Mouse (Mus musculus) olfactory bulb, adult 2 months (tissue): ENCODE measurements around the gene Sirt2. TPM values are rescaled to one million over a fixed set of nuclear protein-coding genes. Genes with fewer than 3 reads are reported as not detected.

Experiments used
- H3K27ac ChIP-seq: fragments of 200-500 bp; 2 replicates; pipeline ENCODE4 v1.5.1; 2012; ENCODE audit warnings: low read depth, low read length; ENCODE audit not compliant: insufficient read depth
- H3K4me1 ChIP-seq: fragments of 200-500 bp; 2 replicates; pipeline ENCODE4 v1.6.1; 2012; ENCODE audit warnings: low read length; ENCODE audit not compliant: control insufficient read depth, insufficient read depth
- H3K4me3 ChIP-seq: fragments of 200-500 bp; 2 replicates; pipeline ENCODE4 v1.5.1; 2012; ENCODE audit warnings: mild to moderate bottlenecking, low read depth, low read length, moderate library complexity; ENCODE audit not compliant: insufficient read depth
- CTCF ChIP-seq: fragments of 200-500 bp; IDR thresholded peaks from 2 replicates; pipeline ENCODE4 v1.5.1; 2012; ENCODE audit warnings: low read depth, mild to moderate bottlenecking, low read length, moderate library complexity; ENCODE audit not compliant: insufficient read depth
- POLR2A ChIP-seq: fragments of 200-500 bp; IDR thresholded peaks from 2 replicates; pipeline ENCODE4 v1.6.1; 2012; ENCODE audit warnings: mild to moderate bottlenecking, low read depth, low read length, moderate library complexity; ENCODE audit not compliant: insufficient read depth
- WGBS: fragments of 180-500 bp; shearing (Covaris S2); methylation state at CpG from one replicate; pipeline ENCODE4 v1.1.7; 2018; 5-methylcytosine and 5-hydroxymethylcytosine counted together
- polyA plus RNA-seq: library from polyadenylated mRNA; stranded (reverse); fragments of >200 nt; gene quantifications from 2 replicates; pipeline ENCODE4 v1.2.4, GENCODE M21; 2012; ENCODE audit warnings: low replicate concordance; ENCODE audit not compliant: missing spikeins, insufficient read depth, insufficient read length

The Sirt2 gene
- polyA plus RNA-seq, 1 experiment, result not detected

DNA sequence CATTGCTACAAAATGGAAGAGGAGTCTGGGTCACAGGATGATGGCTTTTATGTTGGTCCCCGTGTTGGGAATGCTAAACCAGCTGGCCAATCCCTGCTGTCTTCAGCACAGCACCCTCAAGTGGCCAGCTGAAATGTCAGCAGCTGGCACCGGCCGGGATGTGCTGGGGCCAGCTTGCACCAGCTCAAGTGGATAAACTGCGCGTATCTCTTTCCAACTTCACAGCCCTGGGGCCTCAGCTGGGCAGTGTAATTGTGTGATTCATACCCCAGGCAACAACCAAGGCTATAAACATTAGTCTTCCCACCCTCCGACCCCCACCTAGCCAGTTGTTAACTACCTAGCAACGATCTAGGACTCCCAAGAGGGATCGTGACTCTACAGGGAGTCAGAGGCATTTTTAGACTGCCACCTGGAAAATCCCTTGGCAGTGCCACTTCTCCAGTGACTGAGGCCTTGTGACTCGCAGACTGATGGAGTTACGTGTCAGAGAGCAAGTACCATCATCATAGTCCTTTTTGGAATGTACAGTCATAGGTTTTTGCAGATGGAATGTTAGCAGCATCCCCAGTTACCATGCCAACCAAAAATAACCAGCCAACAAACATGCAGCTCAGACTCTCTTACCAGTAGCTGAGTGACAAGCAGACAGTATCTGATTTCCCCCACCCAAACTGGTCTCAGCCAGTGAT lies 38.7 kb upstream of the Sirt2 start:
- 42% methylated on average over 10 of the region's 10 CpGs for WGBS
- Histone ChIP-seq H3K4me3 (no peak overlapping the region), H3K4me1 (peaks cover 12% of the 10 kb centered on the region), H3K27ac (no peak overlapping the region)
- no peak for TF ChIP-seq POLR2A
- no peak for TF ChIP-seq CTCF

DNA sequence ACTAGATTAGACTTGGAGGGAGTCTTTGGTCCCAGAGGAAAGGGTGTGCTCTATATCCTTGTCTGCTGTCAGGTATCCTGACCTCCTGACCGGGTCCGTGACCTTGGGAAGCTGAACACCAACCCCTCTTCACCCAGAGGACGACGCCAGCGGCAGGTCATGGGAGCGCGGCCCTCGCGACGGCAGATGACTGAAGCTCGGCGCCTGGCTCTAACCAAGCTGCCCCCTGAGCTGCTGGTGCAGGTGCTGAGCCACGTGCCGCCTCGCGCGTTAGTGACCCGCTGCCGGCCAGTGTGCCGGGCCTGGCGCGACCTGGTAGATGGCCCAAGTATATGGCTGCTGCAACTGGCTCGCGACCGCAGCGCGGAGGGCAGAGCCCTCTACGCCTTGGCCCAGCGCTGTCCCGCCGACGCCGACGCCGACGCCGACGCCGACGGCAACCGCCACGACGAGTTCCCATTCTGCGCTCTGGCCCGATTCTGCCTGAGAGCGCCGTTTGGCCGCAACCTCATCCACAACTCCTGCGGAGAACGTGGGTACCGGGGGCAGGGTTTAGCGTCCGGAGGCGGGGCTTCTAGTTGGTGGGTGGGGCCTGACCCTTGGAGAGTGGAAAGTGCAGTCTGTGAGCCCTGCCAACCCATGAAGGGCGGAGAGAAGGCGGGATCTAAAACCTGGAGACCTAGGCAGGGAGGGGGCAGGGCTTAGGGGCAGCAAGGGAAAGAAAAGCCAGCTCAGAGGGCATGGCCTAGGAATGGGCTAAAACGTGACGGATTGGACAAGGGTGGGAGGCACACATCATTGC lies 34.0 kb upstream of the Sirt2 start:
- peak overlapping the region; percentile 44 for H3K4me3 ChIP-seq
- peaks cover 14% of the 10 kb centered on the region for H3K4me1 ChIP-seq
- no peak overlapping the region for H3K27ac ChIP-seq
- TF ChIP-seq CTCF (no peak), POLR2A (0 out of 2 replicates have a peak, but pooled peaks have one; percentile 20)
- WGBS, result 5% methylated on average over 58 of the region's 58 CpGs

DNA sequence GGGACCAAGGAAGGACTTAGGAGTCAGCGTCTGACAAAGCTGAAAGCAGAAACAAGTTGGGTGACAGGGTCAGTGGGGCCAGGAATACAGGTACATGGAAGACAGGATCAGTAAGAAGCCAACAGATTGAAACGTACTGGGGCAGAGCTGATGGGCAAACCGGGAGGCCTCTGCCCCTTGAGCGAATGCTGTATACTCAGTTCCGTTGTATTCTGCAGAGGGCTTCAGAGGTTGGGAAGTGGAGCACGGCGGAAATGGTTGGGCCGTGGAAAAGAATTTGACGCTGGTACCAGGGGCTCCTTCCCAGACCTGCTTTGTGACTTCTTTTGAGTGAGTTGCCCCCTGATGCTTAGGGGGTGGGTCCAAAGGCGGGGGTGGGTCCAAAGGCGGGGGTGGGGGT lies 33.3 kb upstream of the Sirt2 start:
- Histone ChIP-seq H3K4me1 (peaks cover 12% of the 10 kb centered on the region), H3K4me3 (peak overlapping the region; percentile 44), H3K27ac (no peak overlapping the region)
- 12% methylated on average over 11 of the region's 11 CpGs for whole genome bisulfite sequencing
- TF ChIP-seq CTCF, result no peak
- no peak for TF ChIP-seq POLR2A

DNA sequence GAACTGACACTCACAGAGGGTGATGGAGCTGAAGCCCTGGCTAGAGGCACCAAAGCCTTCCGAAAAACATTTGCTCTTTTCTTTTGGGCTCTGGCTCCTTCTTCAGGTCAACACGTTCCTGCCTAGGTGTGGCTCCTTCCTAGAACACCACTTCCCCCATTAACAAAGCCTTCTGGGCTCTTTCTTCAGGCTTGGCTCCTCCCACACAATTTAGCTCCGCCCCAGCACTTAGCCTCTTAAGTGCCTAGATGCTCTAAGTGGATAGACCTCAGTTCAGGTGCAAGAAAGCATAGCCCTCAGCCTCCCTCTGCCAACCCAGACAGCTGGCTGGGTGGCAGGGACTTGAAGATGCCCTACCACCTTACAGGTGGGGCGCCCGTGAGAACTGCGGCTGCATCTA lies 30.8 kb upstream of the Sirt2 start:
- Histone ChIP-seq H3K27ac (no peak overlapping the region), H3K4me1 (peaks cover 21% of the 10 kb centered on the region), H3K4me3 (no peak overlapping the region)
- TF ChIP-seq POLR2A, result no peak
- no peak for TF ChIP-seq CTCF
- 84% methylated on average over 6 of the region's 6 CpGs for WGBS

DNA sequence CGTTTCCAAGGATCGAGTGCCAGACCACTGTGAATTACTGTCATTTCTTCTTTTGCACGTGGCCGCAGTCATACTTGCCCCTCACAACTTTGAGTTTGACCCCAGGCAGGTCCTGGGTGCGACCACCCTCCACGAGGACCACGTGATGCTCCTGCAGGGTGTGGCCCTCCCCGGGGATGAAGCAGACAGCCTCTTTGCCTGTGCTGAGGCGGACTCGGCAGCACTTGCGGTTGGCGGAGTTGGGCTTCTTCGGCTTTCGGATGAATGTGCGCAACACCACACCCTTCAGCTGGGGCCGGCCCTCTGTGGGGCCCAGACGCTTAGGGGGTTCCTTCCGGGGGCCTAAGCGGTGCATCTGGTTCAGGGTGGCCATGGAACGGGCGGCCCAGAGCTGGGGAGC lies 26.7 kb upstream of the Sirt2 start:
- peaks cover 9% of the 10 kb centered on the region; the same call in 1 of the 2 replicates for H3K4me1 ChIP-seq
- 95% methylated on average over 21 of the region's 21 CpGs for WGBS

DNA sequence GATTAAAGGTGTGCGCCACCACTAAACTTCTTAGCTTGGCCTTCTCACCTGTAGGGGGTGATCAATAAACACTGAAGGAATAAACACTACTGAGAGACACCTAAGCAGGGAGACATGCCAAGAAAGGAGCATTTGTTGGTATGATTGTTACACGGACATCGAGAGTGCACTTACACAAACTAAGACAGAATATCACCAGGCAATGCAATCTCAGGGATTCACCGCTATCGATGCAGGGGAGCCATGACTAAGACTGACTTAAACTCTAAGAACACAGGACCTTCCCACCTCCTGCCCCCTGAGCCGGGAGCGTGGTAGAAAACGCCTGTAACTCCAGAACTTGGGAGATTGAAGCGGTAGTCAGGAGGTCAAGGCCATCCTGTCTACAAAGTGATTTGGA lies 25.6 kb upstream of the Sirt2 start:
- H3K4me1 ChIP-seq, result peaks cover 9% of the 10 kb centered on the region; the same call in 1 of the 2 replicates
- H3K4me3 ChIP-seq, result peak overlapping the region; percentile 65
- TF ChIP-seq POLR2A (no peak), CTCF (no peak)
- peak overlapping the region; percentile 57 for H3K27ac ChIP-seq
- 24% methylated on average over 9 of the region's 9 CpGs for WGBS

More for the DNA sequence above, 26.7 kb upstream of the Sirt2 start:
- H3K4me3 ChIP-seq, result no peak overlapping the region
- no peak overlapping the region for H3K27ac ChIP-seq
- TF ChIP-seq POLR2A (no peak), CTCF (no peak)

DNA sequence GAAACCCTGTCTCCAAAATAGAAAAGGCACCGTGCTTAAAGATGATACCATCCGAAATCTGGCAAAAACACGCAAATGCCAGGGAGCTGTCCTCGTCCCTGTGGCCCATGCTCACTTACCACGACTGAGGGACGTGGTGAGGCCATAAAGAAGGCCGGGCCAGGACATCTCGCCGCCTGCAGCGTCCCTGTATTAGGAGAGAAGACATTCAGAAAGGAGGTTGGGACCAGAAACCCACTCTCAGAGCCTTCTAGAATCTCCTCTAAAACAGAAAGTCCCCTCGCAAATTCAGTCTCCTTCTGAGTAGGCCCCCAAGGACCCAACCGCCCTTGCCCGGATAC lies 25.2 kb upstream of the Sirt2 start:
- TF ChIP-seq CTCF (no peak), POLR2A (no peak)
- Histone ChIP-seq H3K27ac (peak overlapping the region; percentile 57), H3K4me1 (peaks cover 9% of the 10 kb centered on the region; the same call in 1 of the 2 replicates), H3K4me3 (peak overlapping the region; percentile 65)
- WGBS, result 0% methylated on average over 13 of the region's 13 CpGs

DNA sequence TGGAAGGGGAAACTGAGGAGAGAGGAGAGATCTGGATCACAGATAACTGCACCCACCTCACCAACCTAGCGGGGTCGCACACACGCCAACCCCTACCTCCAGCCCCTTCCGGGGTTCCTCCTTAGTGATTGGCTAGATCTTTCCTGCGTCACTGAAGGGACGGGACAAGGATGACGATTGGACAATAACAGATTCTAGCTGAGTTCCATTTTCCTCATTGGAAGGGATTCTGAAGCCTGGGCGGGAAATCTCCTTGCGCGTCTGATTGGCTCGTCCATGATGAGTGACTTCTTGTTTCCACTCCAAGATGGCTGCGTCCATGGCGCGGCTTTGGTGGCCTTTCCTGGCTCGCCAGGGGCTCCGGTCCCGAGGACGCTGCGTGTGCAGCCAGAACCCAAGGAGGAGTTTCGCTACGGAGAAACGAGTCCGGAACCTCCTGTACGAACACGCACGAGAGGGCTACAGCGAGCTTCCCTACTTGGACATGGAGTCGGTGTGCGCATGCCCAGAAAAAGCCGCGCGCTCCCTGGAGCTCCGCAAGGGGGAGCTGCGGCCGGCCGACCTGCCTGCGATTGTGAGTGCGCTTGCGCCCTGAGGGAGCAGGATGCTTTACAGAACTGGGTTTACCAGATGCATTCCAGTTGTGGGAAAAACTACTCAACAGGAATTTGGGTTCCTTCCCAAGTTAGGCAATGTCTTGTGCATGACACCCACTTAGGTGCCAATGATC lies 24.7 kb upstream of the Sirt2 start, which contains the start of the genes Mrps12 and Sars2:
Mrps12 (minus strand) TSS at position 112 of the 730 bp plus-strand sequence.
Sars2 (plus strand) TSS at position 284 of the 730 bp plus-strand sequence.
- peak within 1 kb of the TSS; percentile 92 for H3K27ac ChIP-seq
- WGBS, result under 1% methylated on average over 39 of the region's 39 CpGs
- TF ChIP-seq CTCF (peak; percentile 74), POLR2A (peak; percentile 93)

More for the DNA sequence above, 24.7 kb upstream of the Sirt2 start, which contains the start of the genes Mrps12 and Sars2:
- peaks cover 9% of the 10 kb centered on the region; the same call in 1 of the 2 replicates for H3K4me1 ChIP-seq
- peak within 1 kb of the TSS; percentile 76 for H3K4me3 ChIP-seq
